Mouse (Mus musculus): ENCODE measurements around the gene Tm9sf1.

DNA sequence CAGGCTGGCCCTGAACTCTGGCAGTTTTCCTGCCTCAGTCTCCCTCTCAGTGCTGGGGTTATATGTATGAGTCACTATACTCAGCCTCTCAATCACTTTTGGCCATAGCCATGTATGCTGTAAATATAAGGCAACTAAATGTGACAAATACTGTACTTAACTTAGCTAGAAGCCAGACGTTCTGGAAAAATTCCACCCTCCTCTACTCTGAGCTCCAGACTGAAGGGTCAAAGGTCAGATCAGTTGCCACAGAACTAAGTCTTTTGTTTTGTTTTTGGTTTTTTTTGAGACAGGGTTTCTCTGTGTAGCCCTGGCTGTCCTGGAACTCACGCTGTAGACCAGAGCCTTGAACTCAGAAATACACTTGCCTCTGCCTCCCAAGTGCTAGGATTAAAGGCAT is 27.7 kb downstream of the Tm9sf1 start:
- TF ChIP-seq CTCF (IDR thresholded peaks at IDR 0.05; ENCODE audit: low read depth) (no peak), EP300 (IDR thresholded peaks at IDR 0.05; ENCODE audit: low read depth) (no peak)

Data from liver, postnatal 0 days (tissue).